Mouse (Mus musculus): ENCODE data around the gene Rhobtb3. TPM values are rescaled to one million over a fixed set of nuclear protein-coding genes. Genes with fewer than 3 reads are reported as not detected.
"Not testable (repeated sequence)": the region's sequence is repeated elsewhere in the genome, so short reads cannot be mapped to it uniquely, and the experiment has no call there.

Gene Rhobtb3
- polyA plus RNA-seq, 1 experiment from 2014 or later: 44.0 TPM

DNA sequence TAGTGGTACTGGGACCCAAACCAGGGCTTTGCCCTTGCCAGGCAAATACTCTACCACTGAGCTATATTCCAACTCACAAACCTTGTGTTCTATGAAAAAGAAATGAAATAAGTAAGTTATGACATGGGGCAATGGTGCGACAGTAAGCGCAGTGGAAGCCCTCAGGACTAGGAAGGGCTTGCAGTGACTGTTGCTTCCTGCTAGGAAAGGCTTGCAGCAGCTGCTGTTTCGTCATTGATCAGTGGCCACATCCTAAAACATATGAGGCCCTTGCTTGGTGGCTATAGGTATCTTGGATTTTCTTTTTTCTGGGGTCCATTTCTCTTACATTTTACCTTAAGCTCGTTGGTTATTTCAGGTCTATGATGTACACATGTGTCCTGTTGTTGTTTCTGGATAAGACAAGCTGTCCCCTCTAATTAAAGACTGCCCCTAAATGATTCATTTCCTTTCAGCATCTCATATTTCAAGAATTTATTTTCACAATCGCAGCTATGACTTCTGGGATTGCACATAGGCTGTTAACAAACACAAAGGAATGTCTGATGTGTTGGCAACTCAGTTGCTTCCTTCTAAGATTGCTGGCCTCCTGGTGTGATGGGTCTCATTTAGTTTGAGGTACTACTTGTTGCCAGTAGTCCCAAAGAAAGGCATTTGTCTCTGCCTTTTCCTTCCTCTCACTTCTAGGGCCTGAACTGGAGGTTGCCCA, 119.0 kb downstream of the Rhobtb3 start:
- Histone ChIP-seq H3K9ac (no peak overlapping the region), H3K27me3 (no peaks in the 10 kb centered on the region), H3K9me3 (no peaks in the 10 kb centered on the region), H3K4me2 (no peak overlapping the region), H3K27ac (no peak overlapping the region), H3K36me3 (no peaks in the 10 kb centered on the region), H3K4me1 (no peaks in the 10 kb centered on the region), H3K4me3 (no peak overlapping the region)
- 57% methylated on average over 5 of the region's 5 CpGs for WGBS
- no peak for ATAC-seq (ENCODE audit: insufficient number of reproducible peaks, insufficient read depth, low FRiP score, low TSS enrichment, low read depth)

DNA sequence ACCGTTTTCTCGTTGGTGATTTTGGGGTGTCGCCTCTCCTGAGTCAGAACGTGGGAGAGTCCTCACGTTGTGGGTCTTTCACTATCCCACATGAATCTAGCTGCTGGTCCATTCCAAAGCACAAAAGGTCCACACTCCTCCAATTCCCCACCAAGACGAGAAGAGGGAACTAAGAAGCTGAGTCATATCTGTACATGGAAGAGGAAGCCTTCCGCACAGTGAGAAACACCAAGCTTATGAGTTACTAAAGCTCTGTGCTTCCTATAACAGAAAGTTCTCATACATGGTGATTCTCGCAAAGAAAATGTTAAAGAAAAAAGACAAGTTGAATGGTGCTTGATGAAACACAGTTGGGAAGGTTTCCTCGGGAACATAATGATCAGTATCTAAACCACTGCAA, 120.5 kb downstream of the Rhobtb3 start:
- Histone ChIP-seq H3K27ac (no peak overlapping the region), H3K4me1 (no peaks in the 10 kb centered on the region), H3K4me3 (no peak overlapping the region), H3K9ac (no peak overlapping the region), H3K4me2 (no peak overlapping the region), H3K27me3 (no peaks in the 10 kb centered on the region), H3K36me3 (no peaks in the 10 kb centered on the region), H3K9me3 (no peaks in the 10 kb centered on the region)
- 86% methylated on average over 9 of the region's 9 CpGs for WGBS
- ATAC-seq (ENCODE audit: insufficient number of reproducible peaks, insufficient read depth, low FRiP score, low TSS enrichment, low read depth): no peak

DNA sequence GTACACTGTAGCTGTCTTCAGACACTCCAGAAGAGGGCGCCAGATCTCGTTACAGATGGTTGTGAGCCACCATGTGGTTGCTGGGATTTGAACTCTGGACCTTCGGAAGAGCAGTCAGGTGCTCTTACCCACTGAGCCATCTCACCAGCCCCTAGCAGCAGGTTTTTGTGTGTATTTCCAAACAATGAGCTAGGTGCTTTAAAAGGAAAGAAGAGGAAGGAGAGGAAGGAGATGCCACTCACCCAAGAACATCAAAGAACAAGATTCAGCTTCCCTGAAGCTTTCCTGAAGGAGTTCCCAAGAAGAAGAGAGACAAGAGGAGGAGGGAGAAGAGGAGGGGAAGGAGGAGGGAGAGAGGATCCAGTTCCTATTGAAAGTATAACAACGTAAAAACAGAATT, 121.4 kb downstream of the Rhobtb3 start:
- not testable (repeated sequence) for H3K27ac ChIP-seq; H3K4me3 ChIP-seq; H3K4me1 ChIP-seq; H3K9me3 ChIP-seq; H3K36me3 ChIP-seq; H3K27me3 ChIP-seq; H3K9ac ChIP-seq; ATAC-seq (ENCODE audit: insufficient number of reproducible peaks, insufficient read depth, low FRiP score, low TSS enrichment, low read depth); H3K4me2 ChIP-seq
- 81% methylated on average over 4 of the region's 4 CpGs for WGBS

- Histone ChIP-seq H3K4me2 (no peak overlapping the region), H3K9ac (no peak overlapping the region), H3K9me3 (no peaks in the 10 kb centered on the region), H3K27ac (no peak overlapping the region), H3K36me3 (no peaks in the 10 kb centered on the region), H3K27me3 (no peaks in the 10 kb centered on the region), H3K4me1 (no peaks in the 10 kb centered on the region), H3K4me3 (no peak overlapping the region)
- ATAC-seq (ENCODE audit: insufficient number of reproducible peaks, insufficient read depth, low FRiP score, low TSS enrichment, low read depth): no peak
Observed at GRCm38 (mm10) chr13:75819898-75820297, 123.8 kb downstream of the Rhobtb3 start.

Other genes with a start within 250 kb of the Rhobtb3 start
- gene Ell2, start 237.2 kb downstream of the Rhobtb3 start, polyA plus RNA-seq (2015; fragmentation: Nextera tagmentation; extraction: Ambion mirVana): 6.6 and 7.2 TPM in 2 replicates
- 30.8 and 34.4 TPM in 2 replicates for gene Glrx, start 104.1 kb downstream of the Rhobtb3 start, polyA plus RNA-seq (2015; fragmentation: Nextera tagmentation; extraction: Ambion mirVana)
- gene Spata9, start 23.2 kb upstream of the Rhobtb3 start, polyA plus RNA-seq (2015; fragmentation: Nextera tagmentation; extraction: Ambion mirVana): 0.94 and 1.1 TPM in 2 replicates
- gene Rfesd, start 74.8 kb upstream of the Rhobtb3 start, polyA plus RNA-seq (2015; fragmentation: Nextera tagmentation; extraction: Ambion mirVana): 19.9 and 21.6 TPM in 2 replicates
- 0.12 TPM in 1 of 2 replicates, not detected in the other for gene Gpr150, start 113.1 kb upstream of the Rhobtb3 start, polyA plus RNA-seq (2015; fragmentation: Nextera tagmentation; extraction: Ambion mirVana)
- gene Arsk, start 154.7 kb upstream of the Rhobtb3 start, polyA plus RNA-seq (2015; fragmentation: Nextera tagmentation; extraction: Ambion mirVana): 10.6 TPM in 2 replicates
- gene Ttc37, start 154.8 kb upstream of the Rhobtb3 start, polyA plus RNA-seq (2015; fragmentation: Nextera tagmentation; extraction: Ambion mirVana): 15.9 and 16.4 TPM in 2 replicates